Mouse (Mus musculus): ENCODE measurements at regions not wholly inside any gene's neighbourhood (a gene's known extent, or its start where the extent isn't known, plus 50 kb on each side); places are given as distances from the start of the nearest gene placed in this dataset.
"Not testable (repeated sequence)": the region's sequence is repeated elsewhere in the genome, so short reads cannot be mapped to it uniquely, and the experiment has no call there.

DNA sequence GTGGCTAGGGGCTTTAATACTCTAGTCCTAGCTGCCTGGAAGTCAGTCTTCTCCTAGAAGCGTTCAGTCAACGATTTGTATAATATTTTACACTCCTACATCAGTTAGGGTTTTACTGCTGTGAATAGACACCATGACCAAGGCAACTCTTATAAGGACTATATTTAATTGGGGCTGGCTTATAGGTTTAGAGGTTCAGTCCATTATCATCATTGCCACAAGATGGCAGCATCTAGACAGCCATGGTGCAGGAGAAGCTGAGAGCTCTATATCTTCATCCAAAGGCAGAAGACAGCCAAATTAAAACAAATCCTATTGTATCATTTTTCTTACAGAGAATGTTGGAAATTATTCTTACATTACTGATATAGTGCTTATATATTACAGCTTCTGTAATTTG, 167.0 kb upstream of the Ndn start:
- DNase-seq (ENCODE audit: low spot score), result no peak
- intact Hi-C loops (cut with DNase I), result no loop called here

DNA sequence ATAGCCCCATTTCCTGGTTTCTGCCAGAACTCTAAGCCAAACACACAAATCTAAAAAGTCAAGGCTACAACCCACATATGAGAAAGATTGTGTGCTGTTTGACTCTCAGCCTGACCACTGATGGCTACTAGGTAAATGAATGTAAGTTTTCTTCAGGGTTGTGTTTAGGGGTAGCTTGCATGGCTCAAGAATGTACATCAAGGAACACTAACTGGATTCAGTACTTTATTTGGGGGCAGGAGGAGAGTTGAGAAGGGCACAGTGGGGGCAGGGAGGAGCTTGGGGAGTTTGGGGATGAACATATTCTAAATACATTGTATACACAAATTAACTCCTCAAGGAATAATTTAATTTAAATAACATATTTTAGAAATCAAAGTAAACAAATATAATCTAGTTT, 137.8 kb upstream of the Ndn start:
- no peak for DNase-seq (ENCODE audit: low spot score)
- intact Hi-C loops (cut with DNase I), result no loop called here

DNA sequence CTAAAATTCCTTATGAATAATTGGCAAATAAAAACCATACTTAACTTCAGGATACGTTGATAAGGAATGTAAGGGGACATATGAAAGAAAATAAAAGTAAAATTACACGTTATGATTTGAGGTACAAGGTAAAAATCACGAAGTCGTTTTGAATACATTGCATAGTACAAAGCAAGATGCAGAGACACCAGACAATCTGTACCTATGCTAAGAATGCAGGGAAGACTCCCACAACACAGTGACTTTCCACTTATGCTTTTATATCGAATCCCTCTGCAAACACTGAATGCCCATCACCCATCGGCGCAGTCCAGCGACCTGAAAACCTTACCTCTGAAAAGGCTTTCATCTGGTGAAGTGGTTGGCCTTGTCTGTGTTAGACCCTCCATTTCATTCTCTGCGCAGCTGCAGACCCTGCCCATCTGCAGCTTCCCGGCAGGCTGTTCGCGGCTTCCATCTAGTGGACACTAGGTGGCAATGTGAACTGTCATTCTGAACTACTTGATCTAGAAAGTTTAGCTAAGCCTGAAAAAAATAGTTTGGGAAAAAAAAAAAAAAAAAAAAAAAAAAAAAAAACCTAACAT, 137.2 kb upstream of the Ndn start:
- no peak for DNase-seq (ENCODE audit: low spot score)

DNA sequence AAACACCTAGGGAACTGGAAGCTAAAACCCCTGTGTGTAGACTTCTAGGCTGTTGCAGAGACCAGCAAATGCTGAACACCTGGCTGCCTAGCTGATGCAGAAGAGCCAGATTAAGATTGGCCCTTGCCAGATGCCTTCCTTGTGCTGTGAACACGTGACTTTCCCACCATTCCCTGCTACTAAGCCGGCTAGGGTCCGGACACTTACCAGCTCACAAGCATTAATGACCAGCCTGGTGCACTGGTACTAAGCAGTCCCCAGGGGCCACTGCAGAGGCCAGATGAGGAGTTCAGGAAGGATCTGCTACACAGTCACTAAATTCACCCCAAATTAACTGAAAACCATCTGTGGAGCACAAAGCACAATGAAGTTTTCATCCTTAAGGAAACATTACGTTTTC, 121.2 kb upstream of the Ndn start:
- DNase-seq (ENCODE audit: low spot score), result no peak
- intact Hi-C loops (cut with DNase I), result loop anchor here (5.0 kb wide), 1 partner anchor 157 kb away; no protein-coding TSS in a partner anchor

More for the DNA sequence above, 137.2 kb upstream of the Ndn start:
- intact Hi-C loops (cut with DNase I), result no loop called here

DNA sequence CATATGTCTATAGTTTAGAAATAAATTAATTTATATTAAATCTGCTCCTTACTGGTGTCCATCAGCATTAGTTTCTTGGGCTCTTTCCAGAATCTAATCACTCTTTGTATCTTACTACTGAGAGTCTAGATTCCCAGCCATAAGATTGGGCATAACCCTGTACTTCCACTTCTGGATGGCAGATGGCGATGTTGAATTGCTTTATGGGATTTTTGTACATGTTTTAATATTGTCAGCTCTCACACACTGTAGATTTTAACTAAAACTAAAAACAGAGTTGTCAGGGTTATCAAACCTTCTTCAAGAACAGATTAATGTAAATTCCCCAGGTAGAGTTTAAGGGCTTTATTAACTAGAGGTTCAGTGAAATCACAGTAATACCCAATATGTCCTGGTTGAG, 118.6 kb upstream of the Ndn start:
- DNase-seq (ENCODE audit: low spot score), result no peak
- intact Hi-C loops (cut with DNase I), result loop anchor here (5.0 kb wide), 1 partner anchor 155 kb away; no protein-coding TSS in a partner anchor

DNA sequence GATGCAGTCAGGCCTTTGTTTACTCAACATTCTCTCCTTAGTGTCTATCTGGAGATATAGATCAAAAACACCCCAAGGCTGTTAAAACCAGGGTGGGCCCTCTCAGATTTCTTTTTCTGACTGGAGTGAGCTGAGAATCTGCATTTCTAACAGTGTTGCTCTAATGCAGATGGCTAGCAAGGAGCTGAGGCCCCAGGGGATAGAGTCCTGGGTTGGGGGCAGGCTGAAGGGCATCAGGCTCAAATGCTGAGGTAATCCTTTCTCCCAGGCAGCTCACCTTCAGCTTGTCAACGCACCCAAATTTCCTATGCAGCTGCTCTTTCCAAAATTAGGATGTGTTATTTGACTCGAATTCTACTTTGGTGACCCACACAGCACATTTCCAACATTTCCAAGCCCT, 115.7 kb upstream of the Ndn start:
- DNase-seq (ENCODE audit: low spot score), result no peak
- intact Hi-C loops (cut with DNase I), result no loop called here

DNA sequence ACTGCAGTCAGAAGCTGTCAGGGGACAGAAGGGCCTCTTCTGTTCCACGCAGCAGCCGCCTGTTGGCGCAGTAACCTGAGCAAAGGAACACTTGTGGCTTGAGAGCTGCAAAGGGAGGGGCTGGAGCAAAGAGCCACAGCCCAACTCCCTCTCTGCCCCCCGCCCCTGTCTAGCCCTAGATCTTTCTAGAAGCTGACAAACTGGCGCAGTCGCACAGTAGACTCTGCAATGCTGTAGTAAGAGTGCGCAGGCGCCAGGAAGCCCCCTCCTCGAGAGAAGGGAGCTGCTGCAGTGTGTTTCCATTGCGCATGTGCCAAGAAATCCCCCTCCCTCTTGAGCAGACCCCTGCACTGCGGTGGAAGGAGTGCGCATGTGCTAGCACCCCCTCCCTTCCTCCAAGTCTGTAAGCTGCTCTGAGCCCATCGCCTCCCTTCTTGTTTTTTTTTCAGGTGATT, 115.2 kb upstream of the Ndn start:
- DNase-seq (ENCODE audit: low spot score), result no peak
- intact Hi-C loops (cut with DNase I), result no loop called here

DNA sequence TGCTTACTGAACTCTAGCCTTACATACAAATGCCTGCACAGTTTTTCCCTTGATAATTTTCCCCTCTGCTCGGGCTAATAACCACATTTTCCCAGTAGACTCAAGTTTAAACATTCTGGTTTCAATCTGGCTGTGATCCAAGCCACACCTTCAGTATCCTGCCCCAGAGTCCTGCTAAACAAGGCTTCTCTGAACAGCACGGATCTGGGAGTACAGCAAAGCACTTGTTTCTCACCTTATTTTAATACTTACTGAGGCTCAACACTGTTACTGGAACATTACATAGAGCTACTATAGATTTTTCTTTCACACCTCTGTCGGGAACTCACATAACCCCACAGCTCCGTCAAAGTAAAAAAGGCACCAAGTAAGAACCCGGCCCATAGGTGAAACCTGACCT, 114.3 kb upstream of the Ndn start:
- intact Hi-C loops (cut with DNase I), result no loop called here
- no peak for DNase-seq (ENCODE audit: low spot score)

DNA sequence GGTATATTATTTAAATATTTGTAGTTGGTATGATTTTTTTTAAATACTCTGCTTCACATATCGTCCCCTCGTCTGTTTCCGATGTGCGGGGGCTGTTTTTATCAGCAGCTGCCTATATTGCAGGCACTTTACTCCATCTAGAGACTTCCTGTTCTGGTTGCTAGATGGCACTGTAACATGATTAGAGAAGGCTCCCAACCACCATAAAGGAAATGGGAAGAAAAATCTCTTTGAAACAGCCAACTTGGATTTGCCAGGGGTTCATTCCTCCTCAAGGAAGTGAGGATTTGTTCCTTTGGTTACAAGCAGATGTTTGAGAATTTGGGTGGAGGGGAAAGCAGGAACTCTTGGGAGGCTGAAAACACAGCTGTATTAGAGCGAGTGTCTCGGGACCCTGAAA, 112.3 kb upstream of the Ndn start:
- no peak for DNase-seq (ENCODE audit: low spot score)
- intact Hi-C loops (cut with DNase I), result no loop called here

DNA sequence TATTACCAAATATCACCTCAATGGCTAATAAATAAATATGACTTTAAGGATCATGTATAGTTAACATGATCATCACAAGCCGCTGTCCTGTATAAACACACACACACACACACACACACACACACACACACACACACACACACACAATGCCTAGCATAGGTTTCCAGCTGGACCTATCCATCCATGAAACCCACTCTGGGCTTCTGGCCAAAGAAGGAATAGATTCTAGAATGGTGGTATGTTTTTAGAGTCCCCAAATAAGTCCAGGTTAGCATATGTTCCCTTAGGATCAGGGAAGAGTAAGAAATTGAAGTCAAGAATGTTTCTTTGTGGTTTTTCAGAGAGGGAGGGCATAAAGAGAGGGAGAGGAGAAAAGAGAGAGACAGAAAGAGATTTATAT, 110.6 kb upstream of the Ndn start:
- intact Hi-C loops (cut with DNase I), result no loop called here

DNA sequence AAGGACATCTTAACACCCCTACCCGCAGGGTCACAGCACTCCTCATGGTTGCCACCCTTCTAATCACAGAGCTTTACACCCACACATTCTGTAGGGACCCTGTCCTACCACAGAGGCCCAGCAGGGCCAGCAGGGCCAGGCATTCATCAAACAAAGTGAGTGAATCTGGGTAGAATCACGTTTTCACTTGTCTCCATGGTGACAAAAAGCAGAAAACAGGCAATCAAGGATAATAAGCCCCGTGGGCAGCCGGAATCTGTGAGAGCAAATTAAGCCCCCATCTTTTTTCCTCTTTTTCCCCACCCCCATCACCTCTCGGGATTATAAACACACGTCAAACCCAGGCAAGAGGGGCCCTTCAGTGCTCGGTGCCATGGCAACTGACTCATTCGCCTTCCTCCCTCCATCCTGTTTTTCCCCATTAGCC, 84.7 kb upstream of the Ndn start:
- intact Hi-C loops (cut with DNase I), result no loop called here
- DNase-seq (ENCODE audit: low spot score), result no peak

More for the DNA sequence above, 110.6 kb upstream of the Ndn start:
- no peak for DNase-seq (ENCODE audit: low spot score)

DNA sequence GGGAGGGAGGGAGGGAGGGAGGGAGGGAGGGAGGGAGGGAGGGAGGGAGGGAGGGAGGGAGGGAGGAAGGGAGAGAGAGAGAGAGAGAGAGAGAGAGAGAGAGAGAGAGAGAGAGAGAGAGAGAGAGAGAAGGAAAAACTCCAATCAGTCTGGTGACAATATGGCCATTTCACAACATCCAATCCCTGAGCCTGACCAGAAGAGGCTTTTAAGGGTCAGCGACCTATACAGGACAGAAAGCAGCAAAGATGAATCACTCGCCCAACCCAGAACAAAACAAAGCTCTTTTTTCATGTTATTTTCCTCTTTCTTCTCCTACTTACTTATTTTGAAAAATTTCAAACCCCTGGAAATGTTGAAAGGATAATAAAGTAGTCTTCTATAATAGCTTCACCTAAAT, 84.2 kb upstream of the Ndn start:
- intact Hi-C loops (cut with DNase I); DNase-seq (ENCODE audit: low spot score): not testable (repeated sequence)

DNA sequence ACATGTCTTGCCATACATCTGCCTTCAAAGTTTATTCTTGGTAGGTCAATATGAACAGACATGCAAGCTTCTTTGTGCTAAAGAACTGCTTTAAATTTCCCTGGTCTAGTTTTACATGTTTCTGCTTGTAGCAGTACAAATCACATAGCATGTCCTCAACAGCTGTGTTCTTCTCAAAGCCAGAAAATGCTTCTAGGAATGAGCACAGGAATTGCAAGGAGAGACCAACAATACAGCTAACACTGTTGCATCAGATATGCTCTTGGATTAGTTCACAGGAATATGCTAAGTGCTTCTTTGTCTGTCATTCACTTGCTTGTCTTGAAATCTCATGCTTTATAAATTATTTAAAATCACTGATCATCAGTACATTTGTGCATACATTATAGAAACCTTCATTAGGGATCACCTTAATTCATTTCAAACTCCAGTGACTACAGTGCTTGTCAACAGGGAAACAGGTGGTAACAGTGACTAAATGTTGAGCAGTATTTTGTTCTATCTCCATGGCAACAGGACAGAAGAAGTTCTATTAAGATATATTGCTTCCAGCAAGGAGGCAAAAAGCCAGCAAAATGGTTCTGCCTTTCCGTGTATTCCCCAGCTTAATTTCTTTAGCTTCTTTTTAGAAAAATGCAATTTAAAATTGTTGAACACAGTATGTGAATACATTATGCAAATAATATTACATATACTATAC, 77.1 kb upstream of the Ndn start:
- no peak for DNase-seq (ENCODE audit: low spot score)
- intact Hi-C loops (cut with DNase I), result no loop called here

DNA sequence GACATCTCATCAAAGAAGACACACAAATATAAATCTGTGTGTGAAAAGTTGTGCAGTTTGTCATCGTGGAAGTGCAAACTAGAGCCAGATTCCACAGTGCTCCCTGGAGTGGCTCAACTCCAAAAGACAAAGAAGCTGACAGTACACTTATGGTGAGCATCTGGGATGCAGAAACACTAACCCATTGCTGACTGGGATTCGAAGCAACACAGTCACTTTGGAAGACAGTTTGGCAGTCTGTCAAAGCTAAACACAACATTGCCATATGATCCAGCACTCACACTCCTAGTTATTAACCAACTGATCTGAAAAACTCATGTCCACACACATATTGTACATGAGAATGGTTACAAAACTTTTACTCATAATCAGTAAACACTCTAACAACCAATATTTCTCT, 70.2 kb upstream of the Ndn start:
- DNase-seq (ENCODE audit: low spot score), result no peak
- intact Hi-C loops (cut with DNase I), result no loop called here

DNA sequence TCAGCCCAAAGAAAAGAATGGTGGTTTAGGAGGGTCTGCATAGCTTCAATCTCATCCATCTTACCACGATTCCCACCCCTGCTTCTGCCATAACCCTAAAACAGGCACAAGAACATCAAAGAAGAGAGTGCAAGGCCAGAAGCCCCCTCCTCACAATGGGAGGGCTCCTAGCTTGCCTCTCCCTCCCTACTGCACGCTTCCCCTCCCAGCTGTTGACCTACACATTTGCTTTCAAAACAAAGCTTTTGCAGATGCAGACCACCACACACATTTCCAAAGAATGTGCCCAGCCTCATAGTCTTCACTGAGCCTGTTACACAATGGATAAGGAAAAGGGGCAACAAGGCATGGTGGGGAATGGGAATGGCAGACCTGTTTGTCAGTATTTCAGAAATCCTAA, 67.9 kb upstream of the Ndn start:
- intact Hi-C loops (cut with DNase I), result no loop called here
- DNase-seq (ENCODE audit: low spot score), result no peak

DNA sequence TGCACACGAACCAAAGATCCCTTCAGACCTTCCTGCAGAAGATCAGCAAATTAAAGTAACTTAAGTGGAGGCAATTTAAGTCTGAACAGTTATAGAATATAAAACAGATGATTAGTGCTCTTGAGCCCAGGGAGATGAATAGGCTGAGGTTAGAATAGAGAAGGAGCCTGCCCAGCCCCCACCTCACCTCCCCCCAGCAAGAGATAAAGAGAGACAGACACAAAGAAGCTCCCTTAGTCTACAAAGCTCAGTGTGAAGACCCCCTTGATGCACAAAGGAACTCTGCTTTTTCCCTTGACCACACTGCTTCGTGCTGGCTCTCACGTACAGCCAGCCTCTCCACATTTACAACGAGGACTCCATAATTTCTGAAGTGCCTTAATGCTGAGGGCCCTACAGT, 67.3 kb upstream of the Ndn start:
- DNase-seq (ENCODE audit: low spot score), result no peak
- intact Hi-C loops (cut with DNase I), result no loop called here
